Mouse (Mus musculus): ENCODE results near the gene Rgs7bp. TPM values are rescaled to one million over a fixed set of nuclear protein-coding genes. Genes with fewer than 3 reads are reported as not detected.
"Not testable (repeated sequence)": the region's sequence is repeated elsewhere in the genome, so short reads cannot be mapped to it uniquely, and the experiment has no call there.

Rgs7bp gene
- polyA plus RNA-seq, 1 experiment: 0.19 TPM

- Histone ChIP-seq H3K36me3 (ENCODE audit: control insufficient read depth, insufficient read depth, low read length) (no peaks in the 10 kb centered on the region), H3K27me3 (ENCODE audit: control insufficient read depth, insufficient read depth, low read length) (no peaks in the 10 kb centered on the region), H3K4me1 (replicated peaks; ENCODE audit: control insufficient read depth, insufficient read depth, low read length) (no peaks in the 10 kb centered on the region), H3K4me3 (ENCODE audit: control insufficient read depth, insufficient read depth, low read length) (no peak overlapping the region), H3K27ac (ENCODE audit: control insufficient read depth, insufficient read depth, low read length) (no peak overlapping the region)
- TF ChIP-seq POLR2A (IDR thresholded peaks at IDR 0.05; ENCODE audit: control insufficient read depth, extremely low read depth, insufficient read depth, low read length, poor library complexity) (no peak), CTCF (IDR thresholded peaks at IDR 0.05; ENCODE audit: borderline replicate concordance, control insufficient read depth, extremely low read depth, insufficient read depth, low read length, poor library complexity) (no peak)
- no peak for DNase-seq
- 97% methylated on average over 2 of the region's 2 CpGs for WGBS
These were observed 138.6 kb downstream of the Rgs7bp start for GRCm38 (mm10) chr13:104916106-104916505.

DNA sequence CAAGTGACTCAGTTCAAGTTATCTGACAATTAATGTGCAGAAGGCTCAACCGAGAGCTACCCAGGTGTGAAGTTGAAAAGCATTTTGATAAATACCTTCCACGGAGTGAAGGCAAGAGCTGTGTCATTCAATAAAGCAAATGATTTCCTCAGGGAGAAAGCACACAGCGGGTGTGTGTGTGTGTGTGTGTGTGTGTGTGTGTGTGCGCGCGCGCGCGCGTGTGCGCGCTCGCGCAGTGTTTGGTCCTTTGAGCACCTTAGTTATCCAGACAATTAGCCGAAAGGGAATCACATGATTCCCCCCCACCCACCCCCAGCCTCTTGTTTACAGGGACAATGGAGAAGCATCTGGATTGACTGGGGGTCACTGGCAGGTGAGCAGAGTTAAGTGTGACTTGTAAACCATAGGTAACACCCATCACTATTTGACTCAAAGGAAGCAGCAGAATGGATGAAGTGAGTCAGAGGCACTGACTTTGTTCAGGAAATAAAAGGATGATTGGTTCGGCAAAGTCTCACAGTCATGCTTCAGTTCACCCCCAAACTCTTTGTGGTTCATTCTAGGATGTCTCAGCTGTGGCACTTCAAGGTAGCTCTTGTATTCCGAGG is 140.3 kb downstream of the Rgs7bp start:
- H3K36me3 ChIP-seq (ENCODE audit: control insufficient read depth, insufficient read depth, low read length): no peaks in the 10 kb centered on the region
- 95% methylated on average over 17 of the region's 17 CpGs for WGBS
- no peak overlapping the region for H3K27ac ChIP-seq (ENCODE audit: control insufficient read depth, insufficient read depth, low read length)
- DNase-seq: no peak
- H3K27me3 ChIP-seq (ENCODE audit: control insufficient read depth, insufficient read depth, low read length): no peaks in the 10 kb centered on the region
- H3K4me3 ChIP-seq (ENCODE audit: control insufficient read depth, insufficient read depth, low read length): no peak overlapping the region
- no peaks in the 10 kb centered on the region for H3K4me1 ChIP-seq (replicated peaks; ENCODE audit: control insufficient read depth, insufficient read depth, low read length)
- TF ChIP-seq POLR2A (IDR thresholded peaks at IDR 0.05; ENCODE audit: control insufficient read depth, extremely low read depth, insufficient read depth, low read length, poor library complexity) (no peak), CTCF (IDR thresholded peaks at IDR 0.05; ENCODE audit: borderline replicate concordance, control insufficient read depth, extremely low read depth, insufficient read depth, low read length, poor library complexity) (no peak)

DNA sequence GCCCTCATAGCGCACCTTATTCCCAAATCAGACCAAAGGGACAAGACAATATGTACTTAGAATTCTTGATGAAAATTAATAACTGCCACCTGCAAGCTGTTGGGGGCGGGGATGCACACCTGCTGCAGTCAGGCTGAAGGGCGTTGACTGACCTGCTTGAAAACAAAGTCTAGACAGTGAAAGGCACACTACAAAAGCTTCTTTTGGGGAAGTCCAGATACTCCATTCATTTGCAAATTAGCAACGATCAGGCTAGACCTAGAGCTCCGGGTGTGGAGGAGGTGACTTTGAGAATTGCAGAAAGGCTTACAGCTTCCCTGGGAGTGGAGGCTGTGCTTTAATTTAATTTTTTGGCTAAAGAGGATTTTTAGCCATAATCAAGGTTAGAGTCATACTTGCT is 143.1 kb downstream of the Rgs7bp start:
- H3K36me3 ChIP-seq (ENCODE audit: control insufficient read depth, insufficient read depth, low read length); H3K27ac ChIP-seq (ENCODE audit: control insufficient read depth, insufficient read depth, low read length); H3K4me1 ChIP-seq (replicated peaks; ENCODE audit: control insufficient read depth, insufficient read depth, low read length); H3K27me3 ChIP-seq (ENCODE audit: control insufficient read depth, insufficient read depth, low read length); DNase-seq; H3K4me3 ChIP-seq (ENCODE audit: control insufficient read depth, insufficient read depth, low read length): not testable (repeated sequence)
- 93% methylated on average over 5 of the region's 5 CpGs for WGBS

GRCm38 (mm10) chr13:104911006-104911405 is 143.7 kb downstream of the Rgs7bp start:
- not testable (repeated sequence) for H3K4me3 ChIP-seq (ENCODE audit: control insufficient read depth, insufficient read depth, low read length); H3K27ac ChIP-seq (ENCODE audit: control insufficient read depth, insufficient read depth, low read length); H3K36me3 ChIP-seq (ENCODE audit: control insufficient read depth, insufficient read depth, low read length); DNase-seq; H3K4me1 ChIP-seq (replicated peaks; ENCODE audit: control insufficient read depth, insufficient read depth, low read length); H3K27me3 ChIP-seq (ENCODE audit: control insufficient read depth, insufficient read depth, low read length)
- WGBS: 95% methylated on average over 1 of the region's 1 CpGs

DNA sequence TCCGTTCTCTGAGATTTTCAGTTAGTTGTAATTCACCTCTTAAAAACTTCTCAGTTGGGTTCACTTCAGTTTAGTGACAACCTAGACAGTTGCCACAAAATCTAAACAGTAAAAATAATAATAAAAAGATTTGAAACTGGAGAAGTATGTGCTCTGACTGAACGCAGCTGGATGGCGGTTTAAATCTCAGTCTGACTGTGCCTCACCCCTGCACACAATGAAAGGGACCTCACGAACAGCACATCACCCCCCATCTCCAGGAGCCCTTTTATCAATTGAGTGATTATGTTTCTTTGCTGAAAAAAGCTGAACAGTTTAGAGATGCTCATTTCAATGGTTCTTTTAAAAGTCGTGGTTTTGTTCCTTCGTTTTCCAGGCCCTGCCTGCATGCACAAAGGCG is 146.0 kb downstream of the Rgs7bp start:
- 89% methylated on average over 7 of the region's 7 CpGs for WGBS

More for the DNA sequence above, 146.0 kb downstream of the Rgs7bp start:
- Histone ChIP-seq H3K27ac (ENCODE audit: control insufficient read depth, insufficient read depth, low read length) (no peak overlapping the region), H3K36me3 (ENCODE audit: control insufficient read depth, insufficient read depth, low read length) (no peaks in the 10 kb centered on the region), H3K27me3 (ENCODE audit: control insufficient read depth, insufficient read depth, low read length) (no peaks in the 10 kb centered on the region), H3K4me1 (replicated peaks; ENCODE audit: control insufficient read depth, insufficient read depth, low read length) (no peaks in the 10 kb centered on the region), H3K4me3 (ENCODE audit: control insufficient read depth, insufficient read depth, low read length) (no peak overlapping the region)
- DNase-seq: no peak
- TF ChIP-seq POLR2A (IDR thresholded peaks at IDR 0.05; ENCODE audit: control insufficient read depth, extremely low read depth, insufficient read depth, low read length, poor library complexity) (no peak), CTCF (IDR thresholded peaks at IDR 0.05; ENCODE audit: borderline replicate concordance, control insufficient read depth, extremely low read depth, insufficient read depth, low read length, poor library complexity) (no peak)

Other genes with a start within 250 kb of the Rgs7bp start
- gene Cwc27, start 237.8 kb downstream of the Rgs7bp start, polyA plus RNA-seq (2012; rRNA removed): 2.8 and 4.6 TPM in 2 replicates
- gene Shisal2b, start 191.0 kb downstream of the Rgs7bp start, polyA plus RNA-seq (2012; rRNA removed): not detected in 2 replicates
- not detected in 2 replicates for gene 4933425L06Rik, start 27.2 kb upstream of the Rgs7bp start, polyA plus RNA-seq (2012; rRNA removed)
- 2.7 and 3.4 TPM in 2 replicates for gene Rnf180, start 239.9 kb upstream of the Rgs7bp start, polyA plus RNA-seq (2012; rRNA removed)